Mouse (Mus musculus): Measurements from ENCODE around the gene Lrrc25. TPM values are rescaled to one million over a fixed set of nuclear protein-coding genes. Genes with fewer than 3 reads are reported as not detected.

Gene Lrrc25
- total and polyA plus RNA-seq, 2 experiments = 1.4 to 7.0 TPM

- no peak overlapping the region for H3K27ac ChIP-seq (replicated peaks; ENCODE audit: insufficient read depth, low read depth, low read length)
Observed at GRCm38 (mm10) chr8:70656193-70656790, 40.3 kb downstream of the Lrrc25 start.

GRCm38 (mm10) chr8:70657214-70657613, 41.3 kb downstream of the Lrrc25 start:
- H3K27ac ChIP-seq (replicated peaks; ENCODE audit: insufficient read depth, low read depth, low read length) = peak overlapping the region; percentile 82
- H3K4me3 ChIP-seq (ENCODE audit: insufficient read depth, low read depth, low read length) = no peak overlapping the region
- peaks cover 23% of the 10 kb centered on the region for H3K4me1 ChIP-seq (ENCODE audit: control insufficient read depth, insufficient read depth, low read length)
- H3K9ac ChIP-seq (ENCODE audit: low read depth, low read length) = peak overlapping the region; percentile 35; the same call in 1 of the 2 replicates
- H3K36me3 ChIP-seq (ENCODE audit: control insufficient read depth, insufficient read depth, low read length) = peaks cover 19% of the 10 kb centered on the region
- no peaks in the 10 kb centered on the region for H3K27me3 ChIP-seq (ENCODE audit: control insufficient read depth, insufficient read depth, low read length)
- DNase-seq (ENCODE audit: extremely low read depth, low read depth, low spot score) = peak; percentile 70
- H3K79me2 ChIP-seq (ENCODE audit: control insufficient read depth, insufficient read depth, low read length) = peaks cover 17% of the 10 kb centered on the region; the same call in 1 of the 2 replicates
- no peak for TF ChIP-seq POLR2A (IDR thresholded peaks at IDR 0.05; ENCODE audit: extremely low read depth, insufficient read depth, low read length)
- WGBS = 12% methylated on average over 3 of the region's 3 CpGs

More at GRCm38 (mm10) chr8:70656193-70656790, 40.3 kb downstream of the Lrrc25 start:
- H3K36me3 ChIP-seq (ENCODE audit: control insufficient read depth, insufficient read depth, low read length) = peaks cover 26% of the 10 kb centered on the region
- no peak for DNase-seq (ENCODE audit: extremely low read depth, low read depth, low spot score)
- peaks cover 23% of the 10 kb centered on the region for H3K4me1 ChIP-seq (ENCODE audit: control insufficient read depth, insufficient read depth, low read length)
- TF ChIP-seq CTCF (IDR thresholded peaks at IDR 0.05; ENCODE audit: low read depth, low read length) (no peak), POLR2A (IDR thresholded peaks at IDR 0.05; ENCODE audit: extremely low read depth, insufficient read depth, low read length) (no peak)
- no peaks in the 10 kb centered on the region for H3K27me3 ChIP-seq (ENCODE audit: control insufficient read depth, insufficient read depth, low read length)
- H3K9ac ChIP-seq (ENCODE audit: low read depth, low read length) = no peak overlapping the region
- no peak overlapping the region for H3K4me3 ChIP-seq (ENCODE audit: insufficient read depth, low read depth, low read length)
- WGBS = 79% methylated on average over 13 of the region's 13 CpGs
- peaks cover 19% of the 10 kb centered on the region; the same call in 1 of the 2 replicates for H3K79me2 ChIP-seq (ENCODE audit: control insufficient read depth, insufficient read depth, low read length)

GRCm38 (mm10) chr8:70657739-70658138, 41.8 kb downstream of the Lrrc25 start:
- Histone ChIP-seq H3K27ac (replicated peaks; ENCODE audit: insufficient read depth, low read depth, low read length) (peak overlapping the region; percentile 82), H3K4me1 (ENCODE audit: control insufficient read depth, insufficient read depth, low read length) (peaks cover 20% of the 10 kb centered on the region), H3K4me3 (ENCODE audit: insufficient read depth, low read depth, low read length) (no peak overlapping the region), H3K27me3 (ENCODE audit: control insufficient read depth, insufficient read depth, low read length) (no peaks in the 10 kb centered on the region), H3K36me3 (ENCODE audit: control insufficient read depth, insufficient read depth, low read length) (peaks cover 16% of the 10 kb centered on the region), H3K9ac (ENCODE audit: low read depth, low read length) (peak overlapping the region; percentile 35), H3K79me2 (ENCODE audit: control insufficient read depth, insufficient read depth, low read length) (peaks cover 12% of the 10 kb centered on the region; the same call in 1 of the 2 replicates)
- no peak for TF ChIP-seq POLR2A (IDR thresholded peaks at IDR 0.05; ENCODE audit: extremely low read depth, insufficient read depth, low read length)
- TF ChIP-seq CTCF (IDR thresholded peaks at IDR 0.05; ENCODE audit: low read depth, low read length) = no peak
- peak; percentile 56 for DNase-seq (ENCODE audit: extremely low read depth, low read depth, low spot score)
- 23% methylated on average over 2 of the region's 2 CpGs for WGBS

- peak overlapping the region; percentile 90 for H3K4me3 ChIP-seq (ENCODE audit: insufficient read depth, low read depth, low read length)
- H3K27ac ChIP-seq (replicated peaks; ENCODE audit: insufficient read depth, low read depth, low read length) = peak overlapping the region; percentile 82
- peaks cover 16% of the 10 kb centered on the region for H3K36me3 ChIP-seq (ENCODE audit: control insufficient read depth, insufficient read depth, low read length)
- no peak for TF ChIP-seq CTCF (IDR thresholded peaks at IDR 0.05; ENCODE audit: low read depth, low read length)
- DNase-seq (ENCODE audit: extremely low read depth, low read depth, low spot score) = peak; percentile 85
- WGBS = under 1% methylated on average over 31 of the region's 31 CpGs
- peaks cover 11% of the 10 kb centered on the region; the same call in 1 of the 2 replicates for H3K79me2 ChIP-seq (ENCODE audit: control insufficient read depth, insufficient read depth, low read length)
- H3K9ac ChIP-seq (ENCODE audit: low read depth, low read length) = peak overlapping the region; percentile 95
- no peaks in the 10 kb centered on the region for H3K27me3 ChIP-seq (ENCODE audit: control insufficient read depth, insufficient read depth, low read length)
- peaks cover 14% of the 10 kb centered on the region for H3K4me1 ChIP-seq (ENCODE audit: control insufficient read depth, insufficient read depth, low read length)
Observed at GRCm38 (mm10) chr8:70658897-70659603, 43.1 kb downstream of the Lrrc25 start.

- TF ChIP-seq POLR2A (IDR thresholded peaks at IDR 0.05; ENCODE audit: extremely low read depth, insufficient read depth, low read length) (peak; percentile 74; the same call in 1 of the 2 replicates), CTCF (IDR thresholded peaks at IDR 0.05; ENCODE audit: low read depth, low read length) (no peak)
- Histone ChIP-seq H3K36me3 (ENCODE audit: control insufficient read depth, insufficient read depth, low read length) (peaks cover 14% of the 10 kb centered on the region), H3K4me1 (ENCODE audit: control insufficient read depth, insufficient read depth, low read length) (peaks cover 14% of the 10 kb centered on the region), H3K79me2 (ENCODE audit: control insufficient read depth, insufficient read depth, low read length) (peaks cover 11% of the 10 kb centered on the region; the same call in 1 of the 2 replicates), H3K27me3 (ENCODE audit: control insufficient read depth, insufficient read depth, low read length) (no peaks in the 10 kb centered on the region), H3K9ac (ENCODE audit: low read depth, low read length) (peak overlapping the region; percentile 95), H3K27ac (replicated peaks; ENCODE audit: insufficient read depth, low read depth, low read length) (peak overlapping the region; percentile 82), H3K4me3 (ENCODE audit: insufficient read depth, low read depth, low read length) (peak overlapping the region; percentile 90)
- peak; percentile 86 for DNase-seq (ENCODE audit: extremely low read depth, low read depth, low spot score)
- 1% methylated on average over 44 of the region's 44 CpGs for WGBS
Observed at GRCm38 (mm10) chr8:70659604-70660272, 43.8 kb downstream of the Lrrc25 start.

Data from liver, adult 2 months (tissue).